Mouse (Mus musculus) liver, embryonic 16.5 days (tissue): ENCODE data around the gene Tmc6. TPM values are rescaled to one million over a fixed set of nuclear protein-coding genes. Genes with fewer than 3 reads are reported as not detected.

Experiments
- ATAC-seq: fragments of 200-750 bp; cut with Nextera tagmentation; 2 replicates; pipeline ENCODE4 v1.8.0; 2017; ENCODE audit warnings: low read depth, mild to moderate bottlenecking, moderate number of reproducible peaks, moderate library complexity
- H3K27ac ChIP-seq: fragments of 300-500 bp; sonication (generic); 2 replicates; pipeline ENCODE4 v1.5.1; 2014; ENCODE audit warnings: mild to moderate bottlenecking, low read length
- H3K27me3 ChIP-seq: fragments of 300-500 bp; sonication (generic); 2 replicates; pipeline ENCODE4 v1.6.1; 2014; ENCODE audit warnings: low read depth, low read length, mixed read lengths; ENCODE audit not compliant: control insufficient read depth, insufficient read depth
- H3K36me3 ChIP-seq: fragments of 300-500 bp; sonication (generic); 2 replicates; pipeline ENCODE4 v1.6.1; 2014; ENCODE audit warnings: mild to moderate bottlenecking; ENCODE audit not compliant: control insufficient read depth, insufficient read depth
- H3K4me1 ChIP-seq: fragments of 300-500 bp; sonication (generic); 2 replicates; pipeline ENCODE4 v1.6.1; 2014; ENCODE audit warnings: low read depth, low read length, mixed read lengths; ENCODE audit not compliant: control insufficient read depth
- H3K4me2 ChIP-seq: fragments of 300-500 bp; sonication (generic); 2 replicates; pipeline ENCODE4 v1.6.1; 2014; ENCODE audit warnings: low read depth, low read length, mixed read lengths
- H3K4me3 ChIP-seq: fragments of 300-500 bp; sonication (generic); 2 replicates; pipeline ENCODE4 v1.5.1; 2014; ENCODE audit warnings: low read depth, mild to moderate bottlenecking, low read length
- H3K9ac ChIP-seq: fragments of 300-500 bp; sonication (generic); 2 replicates; pipeline ENCODE4 v1.6.1; 2014; ENCODE audit warnings: low read depth, low read length
- H3K9me3 ChIP-seq: fragments of 300-500 bp; sonication (generic); replicated peaks from 2 replicates; pipeline ENCODE4 v1.6.1; 2016; ENCODE audit warnings: low read length; ENCODE audit not compliant: control insufficient read depth
- WGBS: fragments of 180-500 bp; shearing (Covaris S2); extraction: QIAGEN DNeasy Blood & Tissue Kit; methylation state at CpG from one replicate; pipeline ENCODE4 v1.1.7; 2014; ENCODE audit not compliant: insufficient replicate concordance; 5-methylcytosine and 5-hydroxymethylcytosine counted together
- polyA plus RNA-seq: library from polyadenylated mRNA; unstranded; fragments of >200 nt; fragmentation: Nextera tagmentation; extraction: Ambion mirVana; gene quantifications from 2 replicates; pipeline ENCODE4 v1.2.1, GENCODE M21; 2015

Gene Tmc6
- polyA plus RNA-seq, 1 experiment from 2014 or later, result 45.6 TPM

DNA sequence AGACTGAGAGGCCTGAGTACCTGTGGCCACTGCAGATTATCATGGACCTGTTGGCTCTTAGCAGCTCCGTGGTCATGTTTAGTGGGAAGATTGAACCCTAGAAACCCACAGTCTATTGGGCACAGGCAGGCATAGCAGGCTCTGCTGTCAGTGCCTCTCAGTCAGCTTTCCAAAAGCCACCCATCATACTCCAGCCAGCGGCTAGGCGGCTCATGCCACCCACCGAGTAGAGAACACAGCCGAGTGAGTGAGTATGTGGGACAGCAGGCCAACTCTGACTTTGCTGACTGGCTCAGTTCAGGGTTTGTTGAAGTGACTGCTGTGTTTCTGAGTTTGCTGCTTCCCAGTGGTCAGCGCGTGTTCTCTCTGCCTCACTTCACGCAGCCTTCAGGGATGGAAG lies 39.8 kb downstream of the Tmc6 start:
- ATAC-seq, result no peak
- H3K36me3 ChIP-seq, result peaks cover 44% of the 10 kb centered on the region
- 86% methylated on average over 8 of the region's 8 CpGs for WGBS

DNA sequence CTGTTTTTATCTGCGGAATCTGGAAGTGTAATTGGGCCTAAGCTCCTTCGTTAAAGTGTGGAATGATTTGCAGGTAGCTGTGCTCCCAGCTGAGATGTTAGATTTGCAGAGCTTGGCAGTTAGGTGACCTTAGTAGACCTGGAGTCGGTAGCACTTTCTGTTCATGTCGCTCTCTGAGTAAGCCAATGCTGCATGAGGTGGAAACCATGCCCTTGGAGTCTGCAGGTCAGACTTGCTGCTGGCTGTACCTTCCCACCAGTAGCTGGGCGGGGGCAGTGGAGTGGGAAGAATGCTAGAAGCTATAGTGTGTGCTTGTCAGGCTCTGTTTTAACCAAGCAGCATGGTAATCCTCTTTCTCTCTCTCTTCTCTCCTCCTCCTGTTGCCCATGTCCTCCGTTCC lies 40.9 kb downstream of the Tmc6 start:
- Histone ChIP-seq H3K27ac (no peak overlapping the region), H3K36me3 (peaks cover 41% of the 10 kb centered on the region), H3K4me1 (no peaks in the 10 kb centered on the region), H3K27me3 (no peaks in the 10 kb centered on the region), H3K9ac (no peak overlapping the region), H3K4me3 (no peak overlapping the region), H3K4me2 (no peak overlapping the region), H3K9me3 (no peaks in the 10 kb centered on the region)
- WGBS, result 81% methylated on average over 6 of the region's 6 CpGs
- no peak for ATAC-seq

More for the DNA sequence above, 39.8 kb downstream of the Tmc6 start:
- Histone ChIP-seq H3K9me3 (no peaks in the 10 kb centered on the region), H3K9ac (no peak overlapping the region), H3K4me3 (no peak overlapping the region), H3K4me2 (no peak overlapping the region), H3K27me3 (no peaks in the 10 kb centered on the region), H3K4me1 (no peaks in the 10 kb centered on the region), H3K27ac (no peak overlapping the region)

DNA sequence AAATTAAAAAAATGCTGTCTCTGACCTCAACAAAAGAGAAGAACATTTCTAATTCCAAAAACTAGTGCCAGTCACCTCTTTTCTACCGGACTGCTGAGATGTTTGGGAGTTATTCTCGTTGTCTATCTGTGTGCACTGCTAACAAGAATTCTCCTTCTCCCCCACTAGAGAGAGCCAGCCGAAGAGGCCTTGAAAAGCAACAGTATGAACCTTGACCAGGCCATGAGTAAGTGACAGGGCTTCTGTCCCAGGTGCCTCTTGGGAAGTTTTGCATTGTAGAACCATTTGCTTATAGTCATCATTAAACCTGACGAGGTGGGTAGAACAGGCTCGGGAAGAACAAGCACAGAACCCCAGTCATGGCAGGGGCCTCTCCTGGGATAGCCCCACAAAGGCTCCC lies 43.9 kb downstream of the Tmc6 start:
- no peaks in the 10 kb centered on the region for H3K27me3 ChIP-seq
- WGBS, result 71% methylated on average over 5 of the region's 5 CpGs
- no peak for ATAC-seq
- no peak overlapping the region for H3K4me2 ChIP-seq
- peaks cover 34% of the 10 kb centered on the region for H3K36me3 ChIP-seq
- no peak overlapping the region for H3K9ac ChIP-seq
- H3K9me3 ChIP-seq, result no peaks in the 10 kb centered on the region
- no peak overlapping the region for H3K27ac ChIP-seq
- H3K4me1 ChIP-seq, result no peaks in the 10 kb centered on the region
- H3K4me3 ChIP-seq, result no peak overlapping the region

DNA sequence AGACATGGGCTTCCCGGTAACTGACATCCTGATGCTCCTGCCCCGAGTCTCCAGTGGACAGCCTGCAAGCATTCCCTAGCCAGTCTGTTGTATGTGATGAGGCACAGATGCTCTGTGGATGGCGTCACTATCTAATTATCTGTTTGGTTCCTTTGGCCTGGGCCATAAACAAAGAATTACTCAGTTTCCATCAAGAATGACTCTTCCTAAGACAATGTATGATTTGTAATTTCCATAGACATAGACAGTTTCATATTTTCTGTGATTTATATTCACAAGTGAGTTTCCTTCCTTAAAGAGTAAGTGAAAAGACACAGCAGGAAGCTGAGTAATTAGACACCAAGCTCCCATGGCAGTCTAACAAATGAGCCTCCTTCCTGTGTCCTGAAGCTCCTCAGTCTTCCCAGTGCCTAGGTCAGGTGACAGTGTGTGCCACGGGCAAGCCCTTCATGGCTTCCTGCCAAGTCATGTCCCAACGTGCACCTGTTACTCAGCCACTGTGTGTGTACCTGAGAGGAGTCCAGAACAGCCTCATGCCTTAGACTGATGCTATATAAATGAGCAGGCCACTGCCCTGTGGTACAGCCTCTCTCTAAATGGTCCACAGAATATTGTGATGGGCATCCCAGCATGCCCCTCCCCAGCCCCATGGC lies 45.8 kb downstream of the Tmc6 start:
- Histone ChIP-seq H3K36me3 (peaks cover 25% of the 10 kb centered on the region), H3K4me3 (no peak overlapping the region), H3K9me3 (no peaks in the 10 kb centered on the region), H3K4me1 (no peaks in the 10 kb centered on the region), H3K4me2 (no peak overlapping the region), H3K9ac (no peak overlapping the region), H3K27me3 (no peaks in the 10 kb centered on the region), H3K27ac (no peak overlapping the region)
- 57% methylated on average over 5 of the region's 5 CpGs for WGBS
- ATAC-seq, result 0 out of 2 replicates have a peak, but pooled peaks have one; percentile 19

DNA sequence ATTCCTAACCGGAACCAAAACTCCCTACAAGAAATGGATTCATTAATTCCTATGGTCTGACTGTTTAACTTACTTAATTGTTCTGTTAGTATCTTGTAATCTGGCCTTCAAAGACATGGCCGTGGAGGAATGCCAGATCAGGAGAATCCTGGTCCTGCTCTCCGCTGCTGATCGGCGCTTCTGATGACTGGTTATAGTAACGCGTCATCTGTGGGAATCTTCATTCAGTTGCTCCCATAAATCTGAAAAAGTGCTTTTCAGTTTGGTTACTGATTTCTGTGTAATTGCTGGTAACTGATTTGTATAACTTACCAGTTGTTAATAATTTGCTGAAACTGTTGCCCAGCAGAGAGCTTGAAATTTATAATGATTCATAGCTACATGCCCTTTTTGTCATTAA lies 50.5 kb downstream of the Tmc6 start:
- Histone ChIP-seq H3K4me1 (no peaks in the 10 kb centered on the region; the same call in 1 of the 2 replicates), H3K9ac (no peak overlapping the region), H3K36me3 (no peaks in the 10 kb centered on the region; the same call in 1 of the 2 replicates), H3K27me3 (no peaks in the 10 kb centered on the region), H3K4me2 (no peak overlapping the region), H3K9me3 (no peaks in the 10 kb centered on the region), H3K27ac (no peak overlapping the region), H3K4me3 (no peak overlapping the region)
- WGBS, result 86% methylated on average over 7 of the region's 7 CpGs
- no peak for ATAC-seq

DNA sequence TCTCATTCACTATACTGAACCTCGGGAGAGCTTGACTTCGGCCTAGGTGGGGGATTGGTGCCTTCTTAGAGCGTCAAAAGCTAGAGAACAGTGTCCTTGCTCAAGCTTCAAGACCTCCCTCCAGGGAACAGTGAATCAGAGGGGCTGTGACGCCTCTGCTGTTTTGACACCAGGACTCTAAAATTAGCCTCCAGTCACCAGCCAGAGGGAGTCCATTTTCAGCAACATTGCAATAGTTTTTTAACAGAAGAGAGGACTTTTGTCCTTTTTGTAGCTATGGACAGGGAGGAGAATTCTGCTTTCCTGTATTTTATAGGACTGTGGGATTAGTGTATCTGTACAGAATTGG lies 51.5 kb downstream of the Tmc6 start:
- Histone ChIP-seq H3K9me3 (no peaks in the 10 kb centered on the region), H3K4me2 (no peak overlapping the region), H3K36me3 (no peaks in the 10 kb centered on the region), H3K4me3 (no peak overlapping the region), H3K27me3 (no peaks in the 10 kb centered on the region), H3K4me1 (no peaks in the 10 kb centered on the region; the same call in 1 of the 2 replicates), H3K27ac (no peak overlapping the region), H3K9ac (no peak overlapping the region)
- no peak for ATAC-seq
- 79% methylated on average over 4 of the region's 4 CpGs for WGBS

DNA sequence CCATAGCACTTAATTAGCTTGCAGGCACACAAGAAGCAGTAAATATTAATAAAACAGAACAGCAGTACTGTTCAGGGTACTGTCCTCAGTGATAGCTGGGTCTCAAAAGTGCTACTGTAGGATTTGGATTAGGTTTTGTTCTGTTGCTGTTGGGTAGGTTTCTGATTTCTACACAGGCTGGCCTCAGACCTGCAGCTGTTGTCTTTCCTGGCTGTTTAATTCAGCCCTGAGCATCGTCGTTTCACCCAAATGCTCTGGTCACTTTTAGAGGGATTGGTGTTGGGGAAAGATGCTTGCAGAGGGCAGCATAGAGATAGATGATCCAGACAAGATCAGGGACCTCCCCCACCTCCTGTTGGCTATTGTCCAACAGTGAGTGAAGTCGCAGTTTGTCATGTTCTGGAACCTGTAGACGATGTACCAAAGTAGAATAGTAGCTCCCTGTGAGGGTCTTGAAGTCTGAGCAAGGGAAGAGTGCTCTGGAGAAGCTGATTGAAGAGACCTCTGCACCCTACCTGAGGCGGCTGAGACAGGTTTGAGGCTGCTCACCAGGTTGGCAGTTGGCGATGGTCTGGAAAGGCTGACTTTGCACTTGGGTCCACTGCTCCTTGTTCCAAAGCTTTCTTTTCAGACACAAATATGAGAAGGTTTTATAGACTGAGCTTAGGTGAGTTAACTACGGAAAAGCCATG lies 52.1 kb downstream of the Tmc6 start:
- Histone ChIP-seq H3K4me1 (no peaks in the 10 kb centered on the region; the same call in 1 of the 2 replicates), H3K27ac (no peak overlapping the region), H3K9ac (no peak overlapping the region), H3K9me3 (no peaks in the 10 kb centered on the region), H3K4me2 (no peak overlapping the region), H3K4me3 (no peak overlapping the region), H3K36me3 (no peaks in the 10 kb centered on the region), H3K27me3 (no peaks in the 10 kb centered on the region)
- no peak for ATAC-seq
- WGBS, result 69% methylated on average over 7 of the region's 7 CpGs

DNA sequence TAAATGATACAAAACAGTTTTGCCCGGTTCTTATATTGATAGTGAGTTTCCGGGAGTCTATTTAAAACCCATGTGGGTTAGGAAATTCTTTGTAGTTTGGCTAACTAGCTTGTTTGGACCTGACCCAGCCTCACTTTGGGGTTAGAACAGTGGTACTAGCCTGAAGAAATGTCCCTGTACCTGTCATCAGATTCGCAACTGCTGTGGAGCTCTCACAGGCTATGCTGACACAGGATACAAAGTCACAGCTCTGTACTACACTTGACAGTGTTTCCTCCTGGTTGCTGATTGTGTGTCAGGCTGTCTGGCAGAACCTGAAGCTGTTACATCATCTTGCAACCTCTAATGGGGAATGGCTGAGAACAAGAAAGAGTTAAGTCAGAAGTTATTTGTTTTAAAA lies 52.7 kb downstream of the Tmc6 start:
- 69% methylated on average over 3 of the region's 3 CpGs for WGBS
- no peak overlapping the region for H3K27ac ChIP-seq

DNA sequence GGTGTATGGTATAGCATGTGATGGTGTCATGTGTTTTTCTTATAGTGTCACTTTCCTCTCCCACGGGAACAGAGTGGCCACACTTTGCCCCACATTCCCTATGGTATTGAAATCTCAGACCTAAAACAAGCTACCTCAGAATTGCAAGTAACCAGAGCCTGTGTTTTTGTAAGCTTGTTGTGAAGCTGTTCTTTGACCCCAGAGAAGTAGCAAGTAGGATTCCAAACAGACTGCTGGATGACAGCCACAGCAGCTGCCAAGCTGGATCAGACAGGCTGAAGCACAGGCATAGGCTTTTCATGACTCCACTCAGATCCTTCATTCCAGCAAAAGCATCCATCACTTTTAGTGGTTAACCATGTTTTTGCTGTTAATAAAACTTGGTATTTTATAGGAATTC lies 53.2 kb downstream of the Tmc6 start:
- 0 out of 2 replicates have a peak, but pooled peaks have one; percentile 39 for ATAC-seq
- no peak overlapping the region for H3K4me3 ChIP-seq
- H3K9me3 ChIP-seq, result no peaks in the 10 kb centered on the region
- WGBS, result 64% methylated on average over 1 of the region's 1 CpGs
- H3K9ac ChIP-seq, result no peak overlapping the region
- no peak overlapping the region for H3K4me2 ChIP-seq
- no peaks in the 10 kb centered on the region; the same call in 1 of the 2 replicates for H3K4me1 ChIP-seq
- no peaks in the 10 kb centered on the region for H3K27me3 ChIP-seq
- no peaks in the 10 kb centered on the region for H3K36me3 ChIP-seq
- H3K27ac ChIP-seq, result no peak overlapping the region

More for the DNA sequence above, 52.7 kb downstream of the Tmc6 start:
- 0 out of 2 replicates have a peak, but pooled peaks have one; percentile 19 for ATAC-seq
- no peak overlapping the region for H3K4me3 ChIP-seq
- no peaks in the 10 kb centered on the region; the same call in 1 of the 2 replicates for H3K4me1 ChIP-seq
- H3K27me3 ChIP-seq, result no peaks in the 10 kb centered on the region
- no peaks in the 10 kb centered on the region for H3K36me3 ChIP-seq
- H3K9ac ChIP-seq, result no peak overlapping the region
- H3K9me3 ChIP-seq, result no peaks in the 10 kb centered on the region
- no peak overlapping the region for H3K4me2 ChIP-seq
